Mouse (Mus musculus) ES-CJ7 (cell line): Measurements from ENCODE around the gene Gm45213.

Experiments
- DNase-seq: peaks from one replicate; pipeline ENCODE4 v3.0.0; 2011; ENCODE audit warnings: low read depth, low spot score

Gene Gm45213

DNA sequence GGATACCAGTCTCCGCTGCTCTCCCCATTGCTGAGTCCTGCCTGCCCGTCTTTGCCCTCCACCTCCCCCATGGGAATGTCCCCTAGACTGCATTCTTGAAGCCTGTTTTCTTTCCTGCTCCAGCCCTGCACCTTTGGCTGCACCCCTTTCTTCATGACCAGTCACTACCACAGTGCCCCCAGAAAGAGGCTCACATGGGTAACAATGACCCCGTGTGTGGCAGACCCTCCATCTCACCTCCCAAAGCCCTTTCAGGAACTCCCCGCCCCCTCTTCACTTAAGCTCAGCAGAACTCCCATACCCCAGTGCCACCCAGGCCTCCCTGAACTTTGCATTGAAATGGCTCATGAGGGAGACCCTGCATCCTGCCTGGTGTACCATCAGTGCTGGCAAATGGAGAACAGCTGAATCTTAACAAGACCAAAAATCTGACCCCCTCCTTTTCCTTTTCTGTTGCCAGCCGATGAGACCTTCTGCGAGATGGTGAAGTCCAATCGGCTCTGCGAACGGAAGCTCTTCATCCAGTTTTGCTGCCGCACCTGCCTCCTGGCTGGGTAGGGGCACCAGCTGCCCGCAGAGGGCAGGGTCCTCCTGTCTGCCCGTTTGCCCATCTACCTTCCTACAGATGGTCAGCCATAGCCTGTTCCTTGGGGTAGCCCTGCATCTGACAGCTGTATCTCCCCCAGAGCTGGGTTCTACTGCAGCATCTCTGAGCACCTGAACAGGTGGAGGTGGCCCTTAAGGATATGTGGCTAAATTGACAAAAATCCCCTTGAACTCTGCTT is 5.2 kb downstream of the Gm45213 start:
- DNase-seq: no peak

DNA sequence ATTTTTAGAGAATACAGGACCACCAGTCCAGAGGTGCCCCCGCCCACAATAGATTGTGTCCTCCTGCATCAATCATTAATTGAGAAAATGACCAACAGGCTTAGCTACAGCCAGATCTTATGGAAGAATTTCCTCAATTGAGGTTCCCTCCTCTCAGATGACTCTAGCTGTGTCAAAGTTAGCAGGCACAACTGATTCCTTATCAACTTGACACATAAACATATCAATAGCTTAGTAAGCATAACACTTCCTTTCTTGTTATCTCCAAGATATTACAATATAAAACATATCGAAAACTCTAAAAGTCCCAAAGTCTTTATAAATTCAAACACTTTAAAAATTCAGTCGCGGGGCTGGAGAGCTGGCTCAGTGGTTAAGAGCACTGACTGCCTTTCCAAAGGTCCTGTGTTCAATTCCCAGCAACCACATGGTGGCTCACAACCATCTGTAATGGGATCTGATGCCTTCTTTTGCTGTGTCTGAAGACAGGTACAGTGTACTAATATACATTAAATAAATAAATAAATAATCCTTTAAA is 10.6 kb downstream of the Gm45213 start:
- DNase-seq: no peak

DNA sequence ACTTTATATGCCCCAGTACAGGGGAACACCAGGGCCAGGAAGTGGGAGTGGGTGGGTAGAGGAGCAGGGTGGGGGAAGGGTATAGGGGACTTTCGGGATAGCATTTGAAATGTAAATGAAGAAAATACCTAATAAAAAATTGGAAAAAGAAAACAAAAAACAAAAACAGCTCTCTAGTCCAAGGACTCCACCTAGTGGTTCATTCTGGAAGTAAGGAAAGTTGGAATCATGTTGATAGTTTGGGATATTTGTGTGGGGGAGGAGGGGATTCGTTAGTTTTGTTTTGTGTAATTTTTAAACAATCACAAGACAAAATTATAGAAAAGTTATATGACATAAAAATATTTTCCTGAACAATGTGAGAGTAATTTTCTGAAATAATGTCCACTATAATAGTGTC is 12.0 kb downstream of the Gm45213 start:
- peak; percentile 10 for DNase-seq

DNA sequence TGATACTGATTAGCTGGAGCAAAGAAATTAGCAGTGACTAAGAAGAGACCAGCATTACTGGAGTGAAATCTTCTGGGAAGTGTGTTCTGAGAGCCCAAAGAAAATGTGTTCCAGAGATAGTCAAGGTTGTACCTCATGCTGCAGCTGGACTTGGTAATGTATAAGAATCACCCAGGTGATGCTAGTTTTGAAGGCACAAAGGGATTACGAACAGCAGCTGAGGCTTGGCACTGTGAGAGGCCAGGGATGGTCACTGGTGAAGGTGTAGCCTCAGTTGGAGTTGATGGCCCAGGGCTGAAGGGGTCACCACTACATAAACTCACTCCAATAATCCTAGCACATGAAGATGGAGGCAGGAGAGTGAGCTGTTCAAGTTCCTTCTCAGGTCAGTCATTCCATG is 15.3 kb downstream of the Gm45213 start, which contains the start of gene Snrpa1:
Gene Snrpa1 (plus strand): TSS at position 301 of the 400 bp plus-strand sequence.
- no peak for DNase-seq

DNA sequence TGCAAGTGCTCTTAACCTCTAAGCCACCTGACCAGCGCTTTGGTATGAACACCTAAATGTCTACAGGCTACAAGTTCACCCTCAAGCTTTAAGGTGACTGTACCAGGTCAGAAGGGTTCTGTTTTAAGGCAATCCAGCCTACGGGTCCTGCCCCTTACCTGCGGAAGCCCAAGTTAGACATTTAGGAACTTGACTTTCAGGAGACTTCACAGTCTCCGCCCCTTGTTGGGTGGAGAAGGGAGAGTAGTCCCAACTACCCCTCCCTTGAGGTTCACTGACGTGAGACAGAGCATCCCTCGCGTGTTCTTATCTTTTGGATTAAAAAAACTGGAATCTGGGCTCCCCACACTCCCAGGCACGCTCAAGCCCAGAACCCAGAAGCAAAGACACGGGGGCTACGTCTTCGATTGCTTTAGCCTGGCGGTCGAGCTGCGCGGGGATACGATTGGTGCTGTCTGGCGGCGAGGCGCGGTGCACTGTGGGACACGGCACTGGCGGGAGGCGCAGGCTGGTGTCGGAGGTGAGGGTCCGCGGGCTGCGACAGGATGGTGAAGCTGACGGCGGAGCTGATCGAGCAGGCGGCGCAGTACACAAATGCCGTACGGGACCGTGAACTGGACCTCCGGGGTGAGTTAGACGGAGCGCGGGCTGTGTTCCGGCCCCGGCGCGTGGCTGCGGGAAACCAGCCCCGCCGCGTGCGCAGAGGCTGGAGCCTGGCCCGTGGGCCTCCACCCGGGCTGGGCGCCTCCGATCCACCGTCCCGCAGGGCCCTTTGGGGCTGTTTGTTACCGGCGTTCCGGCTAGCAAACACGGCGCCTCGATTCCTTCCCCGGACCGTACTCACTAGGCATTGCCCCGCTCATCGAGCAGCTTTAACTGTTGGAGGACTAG is 16.9 kb downstream of the Gm45213 start:
- DNase-seq: peak; percentile 85

DNA sequence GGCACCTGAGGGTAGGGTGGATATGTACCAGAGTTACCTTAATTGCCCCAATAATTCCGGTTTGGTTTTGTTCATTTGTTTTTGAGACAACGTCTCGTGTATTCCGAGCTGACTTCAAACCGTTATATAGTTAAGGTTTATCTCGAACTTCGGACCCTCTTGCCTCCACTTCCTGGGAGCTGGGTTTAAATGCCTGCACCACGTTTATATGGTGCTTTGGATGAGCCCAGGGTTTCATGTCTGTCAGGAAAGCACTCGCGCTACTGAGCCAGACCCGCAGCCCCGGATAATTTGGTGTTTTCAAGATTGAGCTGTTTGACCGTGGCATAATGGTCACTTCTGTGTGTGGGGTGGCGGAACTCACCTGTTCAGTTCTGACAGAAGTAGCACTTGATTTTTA is 17.7 kb downstream of the Gm45213 start:
- no peak for DNase-seq

DNA sequence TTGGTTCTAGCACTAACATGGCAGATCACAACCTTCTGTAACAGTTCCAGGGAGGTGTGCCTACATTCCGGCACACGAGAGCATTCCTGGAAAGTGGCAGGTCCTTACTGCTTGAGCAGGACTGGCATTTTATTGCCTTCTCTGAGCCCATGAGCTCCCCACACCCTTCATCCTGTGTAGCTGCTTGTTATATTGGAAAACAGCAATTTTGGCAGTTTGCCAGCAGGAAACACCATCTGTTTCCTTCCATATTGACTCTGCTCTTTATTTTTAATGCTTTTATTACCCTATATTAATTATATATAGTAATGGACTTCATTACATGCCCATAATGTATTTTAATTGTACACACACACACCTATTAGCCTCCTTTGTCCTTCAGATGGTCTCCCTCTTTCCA is 33.0 kb downstream of the Gm45213 start:
- DNase-seq: no peak

DNA sequence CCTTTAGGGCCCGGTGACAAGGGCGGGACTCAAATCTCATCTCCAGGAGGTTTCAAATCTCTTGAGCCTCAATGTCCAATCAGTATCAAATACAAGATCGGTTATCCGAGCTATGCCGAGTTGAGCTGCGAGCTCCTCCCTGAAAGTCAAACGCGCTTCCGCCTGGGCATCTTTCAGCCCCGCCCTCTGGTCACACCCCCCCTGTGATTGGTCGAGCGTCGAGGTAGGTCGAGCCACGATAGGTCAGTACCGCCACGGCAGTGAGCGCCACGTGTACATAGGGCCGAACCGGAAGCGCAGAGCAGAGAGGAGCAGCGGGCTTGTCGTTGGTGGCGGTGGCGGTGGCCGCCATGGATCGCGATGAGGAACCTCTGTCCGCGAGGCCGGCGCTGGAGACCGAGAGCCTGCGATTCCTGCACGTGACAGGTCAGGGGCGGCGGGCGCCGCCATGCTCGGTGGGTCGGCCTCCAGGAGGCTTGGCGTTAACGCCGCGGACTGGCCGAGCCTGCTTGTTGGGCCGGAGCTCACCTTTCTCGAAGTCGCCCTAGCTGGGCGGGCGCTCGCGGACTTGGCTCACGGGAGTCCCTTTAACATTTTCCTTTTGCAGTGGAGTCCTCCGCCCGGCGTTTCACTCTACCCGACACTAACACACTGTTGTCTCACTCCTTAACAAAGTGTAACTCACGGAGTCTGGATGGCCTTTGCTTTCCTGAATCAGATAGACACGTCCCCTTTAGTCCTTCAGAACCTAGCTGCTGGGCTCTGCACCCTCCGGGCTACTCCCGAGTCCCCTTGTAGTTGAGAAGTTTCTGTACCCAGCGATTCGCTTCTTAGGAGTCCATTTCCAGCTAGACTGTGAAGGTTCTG is 36.2 kb downstream of the Gm45213 start, which contains the start of gene Selenos:
Gene Selenos (plus strand): TSS at position 286 of the 867 bp plus-strand sequence.
- peak; percentile 99 for DNase-seq

DNA sequence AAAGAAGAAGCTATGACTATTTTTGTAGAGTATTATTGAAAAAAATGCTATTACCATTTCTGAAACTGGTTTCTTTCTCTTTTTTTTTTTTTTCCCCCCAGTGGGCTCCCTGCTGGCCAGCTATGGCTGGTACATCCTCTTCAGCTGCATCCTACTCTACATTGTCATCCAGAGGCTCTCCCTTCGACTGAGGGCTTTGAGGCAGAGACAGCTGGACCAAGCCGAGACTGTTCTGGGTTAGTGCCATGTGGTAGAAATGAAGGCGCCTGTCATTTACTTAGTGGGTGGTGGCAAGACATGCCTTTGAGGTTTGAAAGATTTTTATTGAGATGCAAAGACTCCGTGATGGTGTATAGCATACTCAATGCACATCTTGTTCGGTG is 36.8 kb downstream of the Gm45213 start:
- DNase-seq: no peak

DNA sequence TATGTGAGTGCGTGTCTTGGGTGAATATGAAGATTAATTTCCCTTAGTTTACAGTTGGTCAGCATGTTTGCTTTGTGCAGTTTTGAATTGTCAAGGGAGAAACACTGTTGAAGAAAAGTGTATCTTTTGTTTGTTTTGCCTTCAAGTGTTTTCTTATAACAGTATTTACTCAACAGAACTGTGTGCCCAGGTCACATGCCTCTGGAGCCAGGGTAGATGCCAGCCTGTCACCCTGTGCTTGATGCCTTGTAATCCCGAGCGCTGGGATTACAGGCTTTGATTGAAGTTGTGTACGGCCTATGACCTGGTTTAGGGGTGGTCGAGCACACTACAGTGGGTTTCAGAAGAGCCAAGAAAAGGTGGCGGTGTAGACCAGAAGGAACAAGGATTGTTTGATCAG is 40.4 kb downstream of the Gm45213 start:
- DNase-seq: no peak

DNA sequence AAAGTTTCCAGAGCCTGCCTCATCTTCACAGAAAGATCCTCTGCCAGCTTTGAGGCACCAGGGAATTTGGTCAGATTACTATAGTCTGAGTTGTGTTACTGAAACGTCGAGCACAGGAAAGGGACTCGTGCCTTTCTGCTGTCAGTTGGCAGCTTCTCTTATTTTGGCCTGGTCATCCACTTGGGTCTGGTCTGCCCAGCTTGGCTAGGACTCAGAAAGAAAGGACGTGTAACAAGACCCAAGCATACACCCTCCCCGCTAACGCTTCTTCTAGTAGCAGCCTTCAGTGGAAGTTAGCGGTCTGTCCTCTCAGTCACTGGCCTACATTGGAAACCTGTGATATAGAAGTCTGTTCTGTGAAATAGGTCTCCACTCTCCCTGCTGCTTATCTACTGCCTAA is 41.1 kb downstream of the Gm45213 start:
- DNase-seq: no peak

DNA sequence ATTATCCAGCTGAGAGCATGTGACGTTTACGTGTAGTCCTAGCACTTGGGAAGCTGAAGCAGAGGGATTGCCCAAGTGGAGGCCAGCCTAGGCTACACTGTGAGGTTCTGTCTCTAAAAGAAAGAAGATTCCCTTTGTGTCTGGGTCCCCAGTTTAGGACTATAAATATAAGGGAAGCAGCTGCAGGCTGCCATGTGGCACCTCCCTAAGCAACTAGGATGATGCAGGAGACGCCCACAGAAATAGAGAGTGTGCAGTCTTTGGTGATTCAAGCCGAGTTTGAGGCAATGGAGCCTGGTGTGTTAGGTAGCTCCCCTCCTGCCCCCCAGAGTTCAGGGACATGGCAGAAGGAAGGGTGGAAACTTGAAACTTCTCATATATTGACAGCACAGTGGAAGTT is 44.2 kb downstream of the Gm45213 start:
- DNase-seq: no peak

DNA sequence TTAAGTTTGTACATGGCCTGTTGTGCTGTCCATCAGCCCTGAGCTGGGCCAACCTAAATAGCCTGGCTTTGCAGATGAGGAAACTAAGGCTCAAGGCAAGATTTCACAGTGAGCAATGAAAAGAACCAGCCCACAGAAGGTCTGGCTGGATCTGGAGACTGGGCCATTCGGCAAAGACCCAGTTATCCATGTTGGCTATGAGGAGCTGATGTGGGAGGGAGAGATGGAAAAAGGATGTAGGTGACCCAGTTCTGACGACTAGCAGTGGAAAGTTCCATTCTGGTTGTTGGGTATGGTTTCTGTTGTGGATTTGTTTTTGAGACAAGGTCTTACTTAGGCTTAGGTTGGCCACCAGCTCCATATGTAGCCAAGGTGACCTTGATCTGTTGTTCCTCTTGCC is 44.7 kb downstream of the Gm45213 start:
- no peak for DNase-seq

DNA sequence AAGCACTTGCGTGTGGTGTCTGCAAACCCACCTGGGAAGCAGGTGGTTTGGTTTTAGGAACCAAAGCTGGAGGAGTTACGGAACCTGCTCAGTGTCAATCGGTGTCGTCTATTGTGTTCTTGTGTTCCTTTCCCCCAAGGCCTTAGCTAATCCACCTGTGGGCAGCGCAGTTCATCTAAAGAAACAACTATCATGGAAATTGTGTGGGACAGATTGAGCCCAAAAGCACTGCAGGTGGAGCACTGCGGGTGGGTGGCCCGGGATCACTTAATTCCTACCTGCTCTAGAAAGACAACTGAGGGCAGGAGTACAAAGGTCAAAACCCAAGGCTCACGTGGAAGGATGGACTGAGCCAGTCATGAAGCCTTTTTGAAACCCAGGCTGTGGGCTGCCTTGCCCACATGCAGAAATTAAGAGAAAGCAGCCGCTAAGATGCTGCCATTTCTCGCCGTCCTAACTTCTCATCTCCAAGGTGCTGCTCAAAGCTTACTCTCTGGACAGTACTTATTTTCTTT is 47.3 kb downstream of the Gm45213 start:
- DNase-seq: no peak

DNA sequence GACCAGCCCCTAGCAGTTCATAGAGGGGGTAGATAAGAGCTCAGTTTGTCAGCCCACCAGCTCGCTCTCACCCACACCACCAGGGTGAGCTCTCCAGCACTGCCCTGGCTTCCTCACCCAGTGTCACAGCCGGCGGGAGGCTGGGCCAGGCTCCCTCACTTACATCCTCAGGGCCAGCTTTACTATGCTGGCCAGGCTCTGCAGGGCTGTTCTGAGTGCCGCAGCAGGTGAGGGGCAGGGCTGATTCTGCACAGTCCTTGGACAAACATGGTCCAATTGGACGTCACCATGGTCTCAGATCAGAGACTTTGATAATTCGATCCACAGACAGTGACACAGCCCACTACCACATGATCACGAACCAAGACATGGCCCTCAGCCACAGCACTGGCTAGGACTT is 48.2 kb downstream of the Gm45213 start:
- DNase-seq: no peak

DNA sequence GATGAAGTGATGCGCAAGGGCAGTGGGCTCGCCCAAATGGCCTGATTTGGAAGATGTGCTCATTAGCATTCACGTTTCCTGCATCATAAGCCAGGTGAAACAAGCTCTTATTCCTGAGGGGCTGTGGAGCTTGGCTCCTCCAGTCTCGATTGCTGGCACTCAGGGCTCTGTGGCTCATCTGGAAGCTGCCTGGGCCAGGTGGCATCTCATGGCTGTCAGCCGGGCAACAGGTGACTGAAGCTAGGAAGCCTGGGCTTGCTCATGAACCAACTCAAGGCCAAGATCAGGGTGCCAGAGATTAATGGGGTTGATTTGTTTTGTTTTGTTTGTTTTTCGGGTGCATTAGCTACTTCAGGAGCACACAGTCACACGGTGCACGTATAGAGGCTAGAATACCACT is 49.3 kb downstream of the Gm45213 start:
- no peak for DNase-seq

DNA sequence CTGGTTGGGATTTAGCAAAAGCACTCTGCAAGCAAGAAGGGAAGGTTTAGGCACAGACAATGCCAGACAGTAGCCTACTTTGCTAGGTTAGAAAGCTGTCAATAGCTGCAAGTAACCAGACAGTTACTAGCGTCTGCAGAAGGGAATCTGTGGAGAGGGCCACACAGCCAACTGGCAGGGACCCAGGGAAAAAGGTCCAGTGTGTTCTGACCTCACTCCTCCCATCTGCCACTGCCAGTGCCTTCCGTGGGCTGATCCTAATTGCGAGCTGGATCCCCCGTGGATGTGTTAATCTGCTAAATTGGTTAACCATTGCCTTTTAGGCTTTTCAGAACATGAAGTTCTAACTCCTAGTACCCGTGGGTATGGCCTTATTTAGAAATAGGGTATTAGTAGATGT is 50.7 kb downstream of the Gm45213 start:
- DNase-seq: no peak

DNA sequence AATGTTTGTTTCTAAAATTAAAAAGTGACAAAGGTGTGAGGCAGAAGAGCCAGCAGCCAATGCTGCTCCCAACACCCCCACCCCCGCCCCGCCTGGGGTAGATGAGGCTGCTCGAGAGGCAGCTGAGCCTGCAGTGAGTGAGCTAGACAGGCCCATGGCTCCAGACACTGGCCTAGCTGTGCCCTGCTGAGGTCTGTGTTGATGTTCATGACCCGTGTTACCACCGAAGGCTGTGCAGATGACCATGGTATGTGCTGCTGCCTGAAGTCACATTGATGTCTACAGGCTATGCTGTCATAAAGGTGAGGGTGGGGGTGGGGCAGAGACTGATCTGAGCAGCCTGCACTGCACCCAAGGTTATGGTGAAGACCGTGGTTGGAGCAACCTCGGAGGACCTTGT is 55.4 kb downstream of the Gm45213 start:
- DNase-seq: no peak

DNA sequence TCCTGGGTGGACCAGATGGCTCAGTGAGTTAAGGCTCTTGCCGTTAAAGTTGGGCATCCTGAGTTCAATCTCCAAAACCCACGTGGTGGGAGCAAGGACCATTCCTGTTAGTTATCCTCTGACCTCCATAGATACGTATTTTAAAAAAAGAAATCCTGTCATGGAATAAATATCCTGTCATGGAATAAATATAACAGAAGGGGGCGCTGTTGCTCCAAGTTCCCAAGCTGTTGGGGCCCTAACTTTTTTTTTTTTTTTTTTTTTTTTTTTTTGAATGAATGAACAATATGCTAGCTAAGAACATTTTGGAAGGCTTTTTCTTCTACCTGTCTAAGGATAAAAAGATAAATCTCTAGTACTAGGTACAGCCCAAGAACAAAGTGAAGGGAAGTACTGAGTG is 58.5 kb downstream of the Gm45213 start:
- DNase-seq: no peak

DNA sequence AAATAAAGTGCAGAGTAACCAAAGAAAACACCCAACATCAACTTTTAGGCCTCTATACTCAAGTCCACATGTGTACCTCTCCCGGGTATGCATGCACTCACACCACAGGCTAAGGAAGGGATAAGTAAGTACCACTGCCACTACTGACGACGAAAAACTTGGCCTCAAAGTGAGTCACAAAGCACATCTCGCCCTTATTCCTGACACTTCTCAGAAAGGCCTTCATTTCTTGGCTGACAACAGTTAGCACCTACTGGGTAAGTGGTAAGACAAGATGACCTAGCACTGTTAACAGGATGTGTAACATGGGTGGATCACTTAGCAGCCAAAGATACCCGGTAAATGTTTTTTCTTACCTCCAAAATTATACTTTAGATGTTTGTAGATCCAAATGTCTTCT is 61.1 kb downstream of the Gm45213 start:
- DNase-seq: no peak

DNA sequence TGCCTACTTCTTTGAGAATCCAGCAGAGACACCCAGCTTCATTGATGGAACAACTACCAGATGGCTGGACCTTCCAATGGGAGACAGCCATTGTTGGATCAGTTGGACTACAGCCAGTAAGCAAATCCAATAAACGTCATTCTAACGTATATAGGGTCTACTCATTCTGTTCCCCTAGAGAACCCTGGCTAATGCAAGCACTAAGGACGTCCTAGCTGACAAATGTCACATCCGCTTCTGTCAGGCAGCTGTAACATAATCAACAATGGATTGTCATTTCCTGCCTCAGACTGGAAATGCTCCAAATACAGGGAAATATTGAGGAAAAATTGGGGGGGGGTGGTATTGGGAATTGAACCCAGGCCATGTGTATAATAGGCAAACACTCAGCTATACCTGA is 62.4 kb downstream of the Gm45213 start:
- DNase-seq: no peak
